Mouse (Mus musculus): Measurements from ENCODE around the gene Slk.

Slk gene

DNA sequence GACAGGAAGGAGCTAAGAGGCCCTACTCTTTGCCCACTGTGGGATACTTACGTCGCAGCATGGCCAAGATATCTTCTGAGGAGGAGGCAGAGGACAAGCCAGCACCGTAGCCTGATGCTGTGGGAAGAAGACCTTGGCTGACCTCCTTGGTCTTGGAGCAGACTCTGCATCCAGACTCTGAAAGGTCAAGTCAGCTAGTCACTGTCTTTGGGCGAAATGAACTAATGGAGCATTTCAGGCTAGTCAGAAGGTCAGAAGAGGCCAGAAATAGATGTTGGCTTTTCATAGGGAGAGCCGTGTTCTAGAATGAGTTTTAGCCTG lies 71.6 kb downstream of the Slk start:
- in situ Hi-C loops (cut with MboI, MseI) = no loop called here

DNA sequence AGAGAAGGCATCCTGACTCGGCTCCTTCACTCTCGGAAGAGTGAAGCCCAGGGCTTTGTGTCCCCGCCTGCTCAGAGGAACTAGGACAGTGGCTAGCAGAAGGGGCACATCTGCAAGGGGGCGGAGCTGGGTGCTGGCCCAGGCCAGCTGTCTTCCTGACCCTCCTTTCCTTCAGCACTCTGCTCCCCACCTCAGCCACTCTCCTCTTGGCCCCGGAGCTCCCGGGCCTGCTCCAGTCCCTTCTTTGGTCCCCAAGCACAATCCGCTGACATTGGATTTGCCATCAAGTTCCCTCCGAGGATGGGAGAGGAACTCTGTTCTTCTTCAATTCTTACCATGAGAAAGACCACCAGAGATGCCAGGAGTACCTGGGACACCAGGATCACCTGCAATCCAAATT lies 72.8 kb downstream of the Slk start:
- in situ Hi-C loops (cut with MboI, MseI) = no loop called here

DNA sequence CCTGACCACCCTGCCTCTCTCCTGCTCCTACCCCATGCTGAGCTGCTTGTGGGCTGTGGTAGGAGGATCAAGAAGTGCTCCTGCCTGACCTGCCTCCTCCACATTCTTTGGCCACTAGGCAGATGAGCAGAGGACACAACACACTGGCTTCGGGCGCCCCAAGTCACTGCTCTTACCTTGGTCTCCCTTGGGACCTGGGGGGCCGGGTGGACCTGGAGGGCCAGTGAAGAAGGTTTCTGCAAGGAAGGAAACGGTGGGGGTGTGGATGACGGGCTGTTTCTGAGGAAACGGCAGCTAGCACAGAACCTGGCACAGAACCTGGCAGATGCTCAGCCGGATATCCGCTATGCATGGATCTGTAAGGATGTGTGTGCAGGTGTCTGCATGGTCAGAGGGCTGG lies 73.7 kb downstream of the Slk start:
- in situ Hi-C loops (cut with MboI, MseI) = no loop called here

DNA sequence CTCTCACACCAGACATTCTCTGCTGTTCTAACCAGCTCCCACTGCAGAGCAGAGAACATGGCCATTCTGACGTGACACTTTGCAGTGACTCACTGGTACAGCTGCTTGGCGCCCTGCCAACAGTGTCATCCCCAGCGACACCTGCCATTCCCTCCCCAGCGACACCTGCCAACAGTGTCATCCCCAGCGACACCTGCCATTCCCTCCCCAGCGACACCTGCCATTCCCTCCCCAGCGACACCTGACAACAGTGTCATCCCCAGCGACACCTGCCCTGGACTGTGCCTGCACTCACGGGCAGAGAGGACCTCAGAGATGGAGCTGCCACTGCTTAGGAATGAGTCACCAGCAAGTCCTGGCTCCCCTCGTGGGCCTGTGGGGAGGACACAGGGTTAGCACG lies 75.4 kb downstream of the Slk start:
- in situ Hi-C loops (cut with MboI, MseI) = no loop called here

DNA sequence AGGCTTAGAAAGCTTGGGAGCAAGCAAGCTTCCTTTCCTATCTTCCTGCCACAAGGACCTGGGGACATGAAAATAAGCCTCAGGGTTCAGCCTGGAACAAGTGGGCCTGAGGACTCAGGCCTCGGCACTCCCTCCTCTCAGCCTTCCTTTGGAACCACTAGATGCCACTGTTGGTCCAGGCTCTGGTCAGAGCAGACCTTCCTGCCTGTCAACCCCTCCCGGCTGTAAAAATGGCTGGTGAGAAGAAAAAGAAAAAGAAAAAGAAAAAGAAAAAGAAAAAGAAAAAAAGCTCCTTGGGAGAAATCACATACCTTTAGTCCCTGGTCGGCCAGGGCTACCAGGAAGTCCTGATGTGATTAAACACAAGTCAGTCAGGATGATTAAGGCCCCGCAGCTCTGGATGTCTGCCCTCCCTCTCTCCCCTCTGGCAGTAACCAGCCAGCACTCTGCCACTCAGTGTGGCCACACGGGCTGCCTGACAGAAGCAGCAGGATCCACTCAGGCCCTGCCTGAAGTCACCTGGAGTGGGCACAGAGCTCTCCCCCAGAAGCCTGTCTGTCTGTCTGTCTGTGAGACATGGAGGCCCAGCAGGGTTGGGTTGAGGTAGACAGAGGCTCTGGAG lies 79.5 kb downstream of the Slk start:
- in situ Hi-C loops (cut with MboI, MseI) = no loop called here

DNA sequence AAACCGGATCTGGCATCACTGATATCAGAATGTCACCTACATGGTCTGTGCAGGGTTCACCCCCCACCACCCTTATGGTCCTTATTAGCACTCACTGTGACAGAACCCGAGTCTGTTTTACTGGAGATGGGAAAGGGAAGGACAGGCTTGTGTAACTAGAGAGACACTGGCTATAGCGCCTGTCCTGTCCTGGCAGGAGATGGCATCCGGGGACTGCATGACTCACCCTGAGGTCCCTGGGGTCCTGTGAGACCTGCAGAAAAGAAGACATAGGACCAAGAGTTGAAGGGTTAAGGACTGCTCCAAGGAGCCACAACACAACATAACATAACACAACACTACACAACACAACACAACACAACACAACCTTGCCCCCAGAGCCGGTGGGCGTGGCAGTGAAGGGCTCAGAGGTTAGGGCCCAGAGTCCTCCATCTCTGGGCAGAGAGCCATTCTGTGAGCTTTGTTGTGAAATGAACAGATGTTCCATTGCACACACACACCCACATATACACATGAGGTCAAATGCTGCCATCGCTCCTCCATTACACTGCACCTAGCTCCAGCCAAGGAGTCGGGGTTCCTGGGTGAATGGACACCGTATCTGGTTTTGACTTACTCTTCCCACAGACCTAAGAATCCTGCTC lies 80.4 kb downstream of the Slk start:
- in situ Hi-C loops (cut with MboI, MseI) = no loop called here

DNA sequence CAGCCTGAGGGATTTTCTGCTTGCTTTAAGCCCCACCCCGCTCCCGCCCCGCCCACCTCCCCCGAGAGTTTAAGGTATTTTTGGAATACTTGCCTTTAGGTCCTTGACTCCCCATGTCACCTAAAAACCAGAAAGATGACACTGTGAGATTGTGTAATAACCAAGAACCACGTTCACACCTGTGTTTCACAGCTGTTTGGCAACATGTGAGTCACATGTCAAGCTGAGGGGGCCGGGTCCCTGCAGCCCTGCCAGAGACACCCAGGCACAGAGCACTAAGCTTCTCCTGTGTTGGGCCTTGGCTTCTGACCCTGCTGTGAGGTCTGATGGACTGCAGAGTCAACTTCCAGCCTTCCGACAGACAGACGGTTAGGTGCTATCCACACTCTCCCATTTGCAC lies 88.1 kb downstream of the Slk start:
- in situ Hi-C loops (cut with MboI, MseI) = no loop called here

DNA sequence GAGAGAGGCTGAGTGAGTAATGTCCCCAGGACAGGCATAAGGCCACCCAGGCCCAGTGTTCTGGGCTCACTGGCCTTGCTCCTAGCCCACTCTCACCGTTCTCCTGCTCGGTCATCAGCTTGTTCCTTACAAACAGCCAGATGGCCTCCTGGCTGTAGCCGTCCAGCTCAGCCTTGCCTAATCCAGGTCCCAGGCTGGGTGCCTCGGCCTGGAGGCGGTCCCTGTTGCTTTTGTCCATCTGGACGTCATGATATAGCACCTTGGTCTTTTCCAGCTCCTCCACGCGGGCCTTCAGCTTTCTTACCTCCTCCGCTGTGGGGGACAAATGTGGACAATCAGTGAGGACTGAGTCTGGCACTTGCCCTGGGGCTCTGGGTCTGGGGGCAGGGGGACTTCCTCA lies 88.9 kb downstream of the Slk start:
- in situ Hi-C loops (cut with MboI, MseI) = no loop called here

DNA sequence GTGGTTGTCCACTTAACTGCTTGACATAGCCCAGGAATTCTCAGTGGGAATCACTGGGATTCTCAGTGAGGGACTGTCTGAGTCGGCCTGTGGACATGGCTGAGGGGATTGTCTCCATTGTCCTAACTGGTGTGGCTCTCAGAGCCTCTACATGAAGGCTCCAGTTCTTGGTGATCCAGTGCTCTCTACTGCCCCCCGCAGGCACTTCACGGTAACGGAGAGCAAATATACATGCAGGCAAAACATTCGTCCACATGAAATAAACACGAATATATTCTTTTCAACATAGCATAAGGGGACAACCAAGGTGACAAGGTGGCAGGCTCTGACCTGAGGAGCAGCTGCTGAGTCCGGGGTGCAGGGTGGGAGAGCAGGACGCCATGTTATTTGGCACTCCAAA lies 94.9 kb downstream of the Slk start:
- in situ Hi-C loops (cut with MboI, MseI) = no loop called here

DNA sequence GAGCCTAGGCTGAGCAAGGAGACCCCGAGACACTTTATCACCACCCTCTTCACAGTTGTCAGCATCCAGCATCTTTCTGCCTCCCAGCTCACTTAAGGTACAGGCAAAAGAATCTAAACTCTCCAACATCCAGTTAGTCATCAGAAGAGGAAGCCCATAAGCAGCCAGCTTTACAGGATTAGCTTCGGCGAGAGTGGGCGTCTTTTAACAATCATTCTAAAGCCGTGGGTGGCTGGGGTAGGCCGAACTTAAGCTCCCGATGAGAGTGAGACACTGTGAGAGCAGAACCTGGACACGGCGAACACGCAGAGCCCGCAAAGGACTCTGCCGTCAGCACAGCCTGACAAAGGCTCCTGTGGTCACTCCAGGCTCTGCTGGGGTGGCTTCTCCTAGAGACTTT lies 99.2 kb downstream of the Slk start:
- in situ Hi-C loops (cut with MboI, MseI) = no loop called here

DNA sequence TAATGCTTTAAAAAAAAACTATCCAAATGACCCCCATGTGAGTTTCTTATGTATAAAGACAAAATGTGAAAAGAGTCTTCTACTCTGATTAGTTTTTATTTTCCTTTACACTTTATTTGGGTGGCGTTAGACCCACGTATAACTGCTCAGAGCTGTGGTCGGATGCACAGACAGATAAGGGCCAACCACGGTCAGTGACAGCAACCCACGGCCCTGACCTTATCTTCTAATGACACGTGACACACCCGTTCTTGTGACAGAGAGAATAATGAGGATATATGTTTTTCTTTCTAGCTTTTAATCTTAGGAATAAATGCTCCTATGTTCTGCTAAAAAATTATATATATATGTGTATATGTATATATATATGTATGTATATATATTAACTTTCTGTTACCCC lies 110.1 kb downstream of the Slk start:
- in situ Hi-C loops (cut with MboI, MseI) = loop anchor here (10.0 kb wide), 1 partner anchor 715 kb away; no protein-coding TSS in a partner anchor

DNA sequence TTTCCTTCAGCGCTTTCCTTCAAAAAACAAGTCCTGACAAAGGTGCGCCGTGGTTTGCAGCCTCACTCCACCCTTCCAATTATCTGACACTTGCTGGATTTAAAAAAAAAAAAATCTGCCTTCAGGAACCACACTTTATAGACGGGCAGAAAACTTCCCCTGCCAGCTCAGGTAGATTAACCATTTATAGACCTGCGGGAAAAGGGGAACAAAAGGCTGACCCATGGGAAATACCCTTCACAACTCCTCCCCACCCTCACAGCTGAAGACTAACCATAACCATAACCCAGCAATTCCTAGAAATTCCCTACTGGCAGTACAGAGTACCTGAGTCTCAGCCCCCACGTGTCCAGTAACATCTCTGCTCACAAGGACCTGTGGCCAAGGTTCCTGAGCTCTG lies 112.5 kb downstream of the Slk start, which contains the start of gene Col17a1:
Gene Col17a1, minus strand, starts transcription at position 101 of the 400 bp plus-strand sequence.
- in situ Hi-C loops (cut with MboI, MseI) = no loop called here
